12 mouse cellular contexts compared by ENCODE assay signal in the genomic region with DNA sequence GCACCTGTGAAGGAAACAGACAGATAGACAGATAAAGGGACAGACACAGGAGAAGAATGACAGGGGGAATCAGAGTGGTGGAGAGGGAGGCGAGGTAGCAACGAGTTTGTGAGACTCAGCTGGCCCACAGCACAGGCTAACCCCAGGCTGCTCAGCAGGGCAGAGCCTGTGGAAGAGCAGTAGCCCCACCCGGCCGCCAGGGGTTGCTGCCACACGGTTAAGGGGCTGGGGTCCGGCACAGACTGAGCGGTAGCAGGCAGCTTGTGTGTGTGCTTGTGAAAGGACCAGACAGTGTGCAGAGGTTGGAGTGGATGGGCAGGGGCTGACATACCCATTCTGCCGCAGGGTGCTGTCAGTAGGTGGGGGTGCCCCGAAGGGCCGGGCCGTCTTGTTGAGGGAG. TPM values are rescaled to one million over a fixed set of nuclear protein-coding genes. Genes with fewer than 3 reads are reported as not detected.
DNase-seq lines count a peak whose midpoint lies in the region; TF ChIP-seq lines count a peak whose summit lies in the region.
"Had no signal": no experiment of that assay in that cellular context is flagged by ENCODE, and none has a peak within 500 bp of the region (broad histone marks: within the 10 kb centered on the region; RNA-seq: fewer than 3 reads in every experiment).

No protein-coding gene starts in this region.

- H3K27ac ChIP-seq in layer of hippocampus, adult 2 months, result no peak overlapping the region
- H3K27ac ChIP-seq: embryonic facial prominence, embryonic 15.5 days; liver, embryonic 15.5 days had no signal

- peak; percentile 44 for TF ChIP-seq CTCF in layer of hippocampus, adult 2 months (conservative IDR thresholded peaks at IDR 0.05)

- DNase-seq in embryo, embryonic 10 days (ENCODE audit: low spot score), result peak; percentile 43
- no peak for DNase-seq in embryo, embryonic 10.5 days (ENCODE audit: low spot score)
- DNase-seq in layer of hippocampus, adult 2 months (ENCODE audit: low spot score in 2 of 2), result no peak
- DNase-seq in layer of hippocampus, adult 9-11 months, result no peak
- DNase-seq in thymus, postnatal 0 days (ENCODE audit: low spot score), result peak; percentile 35
- DNase-seq in thymus, postnatal 10 days (ENCODE audit: low spot score in 2 of 2), result no peak
- peak; percentile 49 for DNase-seq in retina, embryonic 14.5 days (ENCODE audit: low spot score)
- no peak for DNase-seq in kidney, postnatal 14 days
- DNase-seq: cerebellum, adult 9-11 months had no signal

- H3K4me3 ChIP-seq in layer of hippocampus, adult 2 months, result no peak overlapping the region
- H3K4me3 ChIP-seq: embryonic facial prominence, embryonic 15.5 days; liver, embryonic 15.5 days had no signal

RNA-seq across cellular contexts. Expression of gene Pdlim7, which starts 5.6 kb away (rescaled TPM):
- total RNA-seq in layer of hippocampus, adult 2 months (2021), result 10 to 100 TPM; 97.4 to 99.9 TPM
- 37.5 and 39.4 TPM in 2 replicates for polyA plus RNA-seq in thymus, postnatal 0 days (2015; fragmentation: Nextera tagmentation; extraction: Ambion mirVana)

RNA-seq across cellular contexts. Expression of gene Dbn1, which starts 20.0 kb away (rescaled TPM):
- 100 to 1,000 TPM; 396 to 403 TPM for total RNA-seq in layer of hippocampus, adult 2 months (2021)
- polyA plus RNA-seq in thymus, postnatal 0 days (2015; fragmentation: Nextera tagmentation; extraction: Ambion mirVana), result 8.4 and 9.3 TPM in 2 replicates

RNA-seq across cellular contexts. Expression of gene Dok3, which starts 21.2 kb away (rescaled TPM):
- total RNA-seq in layer of hippocampus, adult 2 months (2021), result 10 to 100 TPM; 12.2 to 13.7 TPM
- 2.6 and 2.7 TPM in 2 replicates for polyA plus RNA-seq in thymus, postnatal 0 days (2015; fragmentation: Nextera tagmentation; extraction: Ambion mirVana)

RNA-seq across cellular contexts. Expression of gene Ddx41, which starts 28.6 kb away (rescaled TPM):
- 10 to 100 TPM; 56.2 to 60.6 TPM for total RNA-seq in layer of hippocampus, adult 2 months (2021)
- polyA plus RNA-seq in thymus, postnatal 0 days (2015; fragmentation: Nextera tagmentation; extraction: Ambion mirVana), result 51.6 and 54.2 TPM in 2 replicates

RNA-seq across cellular contexts. Expression of gene Prr7, which starts 43.8 kb away (rescaled TPM):
- 10 to 100 TPM; 83.0 to 84.5 TPM for total RNA-seq in layer of hippocampus, adult 2 months (2021)
- polyA plus RNA-seq in thymus, postnatal 0 days (2015; fragmentation: Nextera tagmentation; extraction: Ambion mirVana), result 0.27 and 0.46 TPM in 2 replicates
- polyA plus RNA-seq: activated CD4-positive, CD25-positive, alpha-beta regulatory T cell, adult 4 months; liver, embryonic 15.5 days had no signal

Comparison
In these comparisons a context has a peak if more than half of its experiments do, and no peak if none do; other contexts are left out.
1. DNase-seq: peak in embryo, embryonic 10 days (single experiment), thymus, postnatal 0 days (single experiment) and retina, embryonic 14.5 days (single experiment); none in embryo, embryonic 10.5 days (single experiment), layer of hippocampus, adult 2 months (0 of 2), layer of hippocampus, adult 9-11 months (single experiment), thymus, postnatal 10 days (0 of 2) and kidney, postnatal 14 days (single experiment).